Mouse (Mus musculus) hindbrain, postnatal 0 days (tissue): ENCODE measurements at regions not wholly inside any gene's neighbourhood (a gene's known extent, or its start where the extent isn't known, plus 50 kb on each side); places are given as distances from the start of the nearest gene placed in this dataset.

Source experiments
- ATAC-seq: fragments of 200-750 bp; cut with Nextera tagmentation; 2 replicates; pipeline ENCODE4 v1.8.0; 2017; ENCODE audit warnings: mild to moderate bottlenecking, moderate TSS enrichment, moderate library complexity
- DNase-seq: peaks from one replicate; pipeline ENCODE4 v3.0.0-alpha.2; 2015; ENCODE audit warnings: low spot score
- H3K27ac ChIP-seq: fragments of 300-500 bp; sonication (generic); 2 replicates; pipeline ENCODE4 v1.5.1; 2014; ENCODE audit warnings: mild to moderate bottlenecking
- H3K27me3 ChIP-seq: fragments of 300-500 bp; sonication (generic); 2 replicates; pipeline ENCODE4 v1.6.1; 2014; ENCODE audit warnings: low read length, mixed read lengths; ENCODE audit not compliant: insufficient read depth
- H3K36me3 ChIP-seq: fragments of 300-500 bp; sonication (generic); 2 replicates; pipeline ENCODE4 v1.6.1; 2014; ENCODE audit warnings: low read length, mixed read lengths; ENCODE audit not compliant: insufficient read depth
- H3K4me1 ChIP-seq: fragments of 300-500 bp; sonication (generic); 2 replicates; pipeline ENCODE4 v1.6.1; 2014; ENCODE audit warnings: antibody characterized with exemption, low read length, mixed read lengths; ENCODE audit not compliant: insufficient read depth
- H3K4me2 ChIP-seq: fragments of 300-500 bp; sonication (generic); 2 replicates; pipeline ENCODE4 v1.6.1; 2014; ENCODE audit warnings: low read depth, mild to moderate bottlenecking, low read length, moderate library complexity, mixed read lengths
- H3K4me3 ChIP-seq: fragments of 300-500 bp; sonication (generic); 2 replicates; pipeline ENCODE4 v1.5.1; 2014; ENCODE audit warnings: low read length
- H3K9ac ChIP-seq: fragments of 300-500 bp; sonication (generic); replicated peaks from 2 replicates; pipeline ENCODE4 v1.6.1; 2014; ENCODE audit warnings: mild to moderate bottlenecking, low read length, moderate library complexity, mixed read lengths
- H3K9me3 ChIP-seq: fragments of 300-500 bp; sonication (generic); 2 replicates; pipeline ENCODE4 v1.6.1; 2016; ENCODE audit warnings: low read length, mixed read lengths
- CTCF ChIP-seq: IDR thresholded peaks from 2 replicates; pipeline ENCODE4 v1.5.1; 2016; ENCODE audit warnings: antibody characterized with exemption, control low read depth, low read depth
- WGBS: fragments of 180-500 bp; shearing (Covaris S2); extraction: QIAGEN DNeasy Blood & Tissue Kit; methylation state at CpG from one replicate; pipeline ENCODE4 v1.1.7; 2014; 5-methylcytosine and 5-hydroxymethylcytosine counted together

DNA sequence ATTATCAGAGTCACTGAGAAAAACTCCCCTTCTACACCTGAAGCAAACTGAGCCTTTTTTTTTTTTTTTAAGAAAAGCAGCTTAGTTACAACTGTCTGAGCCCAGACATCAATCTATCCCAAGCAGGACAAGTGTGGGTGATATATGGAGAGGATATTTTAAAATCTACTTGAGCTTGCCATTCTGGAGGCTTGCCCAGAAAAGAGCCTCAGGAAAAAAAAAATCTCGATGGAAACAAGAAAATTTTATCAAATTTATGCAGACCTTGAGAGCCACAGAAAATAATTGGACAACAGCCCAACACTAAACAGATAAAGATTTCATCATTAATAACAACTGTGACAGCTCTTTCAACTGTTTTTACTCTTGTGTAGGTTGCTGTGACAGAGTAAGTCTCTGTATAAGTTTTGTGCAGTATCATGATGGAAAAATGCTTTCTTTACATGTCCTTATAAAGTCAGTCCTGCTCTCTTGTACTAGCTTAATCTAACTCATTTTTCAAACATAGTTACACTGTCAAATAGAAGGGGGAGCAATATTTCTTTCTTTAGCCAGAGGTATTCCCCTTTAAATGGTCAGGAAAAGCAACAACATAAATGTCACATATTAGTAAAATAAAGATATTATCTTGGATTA, 297.4 kb upstream of the Slitrk3 start:
- TF ChIP-seq CTCF: no peak
- DNase-seq (no peak), ATAC-seq (no peak)
- Histone ChIP-seq H3K9ac (no peak overlapping the region), H3K4me3 (no peak overlapping the region), H3K36me3 (no peaks in the 10 kb centered on the region), H3K4me2 (no peak overlapping the region), H3K9me3 (no peaks in the 10 kb centered on the region), H3K27me3 (no peaks in the 10 kb centered on the region), H3K27ac (no peak overlapping the region), H3K4me1 (no peaks in the 10 kb centered on the region)
- 36% methylated on average over 1 of the region's 1 CpGs for WGBS

DNA sequence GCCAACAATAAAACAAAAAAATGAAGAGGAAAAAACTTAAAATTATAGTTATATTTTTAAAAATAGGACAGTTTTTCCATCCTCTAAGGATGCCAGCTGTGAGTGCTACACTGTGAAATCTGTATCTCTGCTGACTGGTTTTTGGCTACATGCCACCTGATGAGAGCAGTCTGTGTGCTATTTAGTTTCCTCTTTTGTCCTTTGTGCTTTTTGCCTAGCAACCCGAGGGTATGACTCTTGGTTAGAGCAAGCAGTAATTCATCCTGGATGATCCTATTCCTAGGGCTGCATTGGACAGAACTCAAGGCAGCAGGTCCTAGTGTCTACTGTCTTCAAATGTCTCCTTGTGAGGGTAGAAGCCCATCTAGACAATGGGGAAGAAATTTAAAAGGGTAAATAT, 285.6 kb upstream of the Slitrk3 start:
- Histone ChIP-seq H3K4me3 (no peak overlapping the region), H3K9me3 (no peaks in the 10 kb centered on the region), H3K9ac (no peak overlapping the region), H3K36me3 (no peaks in the 10 kb centered on the region), H3K27me3 (no peaks in the 10 kb centered on the region), H3K4me2 (no peak overlapping the region), H3K27ac (no peak overlapping the region), H3K4me1 (no peaks in the 10 kb centered on the region)
- DNase-seq (peak; percentile 84), ATAC-seq (peak; percentile 88)
- no peak for TF ChIP-seq CTCF
- WGBS: 4% methylated on average over 1 of the region's 1 CpGs

DNA sequence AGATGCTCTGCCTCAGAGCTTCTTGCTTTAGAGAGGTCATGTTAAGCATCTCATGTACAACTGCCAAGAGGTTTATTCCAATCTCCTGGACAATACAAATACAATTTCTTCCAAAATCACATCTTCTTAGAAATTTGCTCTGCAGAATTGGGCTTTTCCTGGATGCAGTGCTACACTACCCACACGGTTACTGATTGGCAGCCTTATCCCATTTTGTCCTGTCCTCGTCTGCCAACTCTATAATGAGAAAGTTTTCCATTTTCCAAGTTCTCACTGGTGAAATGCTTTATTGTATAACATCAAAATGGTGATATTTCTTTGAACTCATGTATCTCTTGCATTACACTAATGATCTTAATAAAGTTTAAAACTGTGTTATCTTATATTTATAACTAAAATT, 282.1 kb upstream of the Slitrk3 start:
- no peak for TF ChIP-seq CTCF
- Histone ChIP-seq H3K4me2 (no peak overlapping the region), H3K36me3 (no peaks in the 10 kb centered on the region), H3K9me3 (no peaks in the 10 kb centered on the region), H3K27me3 (no peaks in the 10 kb centered on the region), H3K9ac (no peak overlapping the region), H3K27ac (no peak overlapping the region), H3K4me3 (no peak overlapping the region), H3K4me1 (no peaks in the 10 kb centered on the region)
- ATAC-seq: no peak
- DNase-seq: no peak
- 67% methylated on average over 2 of the region's 2 CpGs for WGBS

DNA sequence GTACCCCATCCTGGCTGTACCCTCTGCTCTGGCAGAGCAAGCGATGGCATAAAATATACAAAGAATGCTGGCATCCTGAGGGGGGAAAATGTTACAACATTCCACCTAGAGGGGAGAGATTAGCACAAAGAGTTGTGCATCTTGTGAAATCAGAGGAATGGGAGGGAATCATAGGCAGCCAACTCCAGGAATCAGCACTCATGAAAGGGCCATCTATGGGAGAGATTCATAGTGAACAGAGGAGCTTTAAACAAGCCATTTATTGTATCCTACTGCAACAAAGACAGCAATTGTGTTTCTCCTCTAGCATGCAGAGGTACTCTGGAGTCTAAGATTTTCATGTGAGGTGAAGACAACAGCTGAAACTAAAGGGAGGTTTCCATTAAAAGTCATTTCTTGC, 265.6 kb upstream of the Slitrk3 start:
- H3K27me3 ChIP-seq: no peaks in the 10 kb centered on the region
- H3K9me3 ChIP-seq: no peaks in the 10 kb centered on the region
- no peak overlapping the region for H3K4me3 ChIP-seq
- no peaks in the 10 kb centered on the region for H3K4me1 ChIP-seq
- ATAC-seq (no peak), DNase-seq (peak; percentile 1)
- H3K4me2 ChIP-seq: no peak overlapping the region
- no peak overlapping the region for H3K9ac ChIP-seq
- TF ChIP-seq CTCF: no peak
- H3K27ac ChIP-seq: no peak overlapping the region
- no peaks in the 10 kb centered on the region for H3K36me3 ChIP-seq
- 66% methylated on average over 1 of the region's 1 CpGs for WGBS
